8 mouse cellular contexts compared by ENCODE assay signal in genomic region chr8:111259408-111259741, GRCm38 (mm10). TPM values are rescaled to one million over a fixed set of nuclear protein-coding genes. Genes with fewer than 3 reads are reported as not detected.
DNase-seq lines count a peak whose midpoint lies in the region; ATAC-seq and TF ChIP-seq lines count a peak whose summit lies in the region.

No protein-coding gene starts in this region.

- no peaks in the 10 kb centered on the region for H3K27me3 ChIP-seq in liver, adult 2 months (ENCODE audit: control insufficient read depth, insufficient read depth, low read length)
- H3K27me3 ChIP-seq in embryonic facial prominence, embryonic 10.5 days (replicated peaks; ENCODE audit: low read depth, poor library complexity, severe bottlenecking), result no peaks in the 10 kb centered on the region; the same call in 1 of the 2 replicates
- no peaks in the 10 kb centered on the region for H3K27me3 ChIP-seq in intestine, embryonic 16.5 days (replicated peaks; ENCODE audit: control insufficient read depth, insufficient read depth, low read length)
- no peaks in the 10 kb centered on the region for H3K27me3 ChIP-seq in neural tube, embryonic 13.5 days

- no peaks in the 10 kb centered on the region for H3K36me3 ChIP-seq in liver, adult 2 months (ENCODE audit: control insufficient read depth, insufficient read depth, low read length)
- H3K36me3 ChIP-seq in embryonic facial prominence, embryonic 10.5 days (replicated peaks), result peaks cover 25% of the 10 kb centered on the region
- no peaks in the 10 kb centered on the region for H3K36me3 ChIP-seq in intestine, embryonic 16.5 days (ENCODE audit: control insufficient read depth, insufficient read depth, low read length)
- H3K36me3 ChIP-seq in neural tube, embryonic 13.5 days, result 0 out of 2 replicates have a peak, but pooled peaks cover 4% of the 10 kb centered on the region

- peak overlapping the region; percentile 33; the same call in 1 of the 2 replicates for H3K27ac ChIP-seq in liver, adult 2 months (replicated peaks; ENCODE audit: insufficient read depth, low read depth, low read length)
- peak overlapping the region; percentile 98 for H3K27ac ChIP-seq in embryonic facial prominence, embryonic 10.5 days (replicated peaks)
- H3K27ac ChIP-seq in intestine, embryonic 16.5 days (ENCODE audit: low read length), result peak overlapping the region; percentile 100
- H3K27ac ChIP-seq in neural tube, embryonic 13.5 days (replicated peaks), result peak overlapping the region; percentile 99

- no peak for DNase-seq in liver, adult 2 months (ENCODE audit: extremely low read depth, low read depth, low spot score)
- DNase-seq in liver, result no peak
- DNase-seq in embryonic facial prominence, embryonic 10.5 days (ENCODE audit: low spot score), result no peak
- no peak for DNase-seq in adrenal gland, adult (ENCODE audit: inconsistent age in 2 of 2, low spot score in 1 of 2)
- no peak for DNase-seq in frontal cortex, postnatal 36 days (ENCODE audit: low spot score in 2 of 2)
- DNase-seq in cerebellum, adult 18-20 months, result no peak

- peaks cover 15% of the 10 kb centered on the region; the same call in 1 of the 2 replicates for H3K79me2 ChIP-seq in liver, adult 2 months (ENCODE audit: control insufficient read depth, insufficient read depth, low read length)

- H3K4me1 ChIP-seq in liver, adult 2 months (ENCODE audit: control insufficient read depth, insufficient read depth, low read length), result no peaks in the 10 kb centered on the region
- H3K4me1 ChIP-seq in embryonic facial prominence, embryonic 10.5 days, result peaks cover 10% of the 10 kb centered on the region
- peaks cover 2% of the 10 kb centered on the region; the same call in 1 of the 2 replicates for H3K4me1 ChIP-seq in intestine, embryonic 16.5 days (ENCODE audit: control insufficient read depth, insufficient read depth, low read length)
- H3K4me1 ChIP-seq in neural tube, embryonic 13.5 days (replicated peaks), result peaks cover 14% of the 10 kb centered on the region

- H3K9ac ChIP-seq in liver, adult 2 months (ENCODE audit: low read depth, low read length), result peak overlapping the region; percentile 72
- peak overlapping the region; percentile 95 for H3K9ac ChIP-seq in intestine, embryonic 16.5 days (ENCODE audit: low read depth, low read length)
- H3K9ac ChIP-seq in neural tube, embryonic 13.5 days, result peak overlapping the region; percentile 96

- no peak for TF ChIP-seq POLR2A in liver, adult 2 months (IDR thresholded peaks at IDR 0.05; ENCODE audit: extremely low read depth, insufficient read depth, low read length)

- H3K9me3 ChIP-seq in embryonic facial prominence, embryonic 10.5 days, result no peaks in the 10 kb centered on the region
- no peaks in the 10 kb centered on the region for H3K9me3 ChIP-seq in intestine, embryonic 16.5 days (ENCODE audit: control insufficient read depth, low read length)
- H3K9me3 ChIP-seq in neural tube, embryonic 13.5 days, result no peaks in the 10 kb centered on the region

- no peak for TF ChIP-seq CTCF in liver, adult 2 months (IDR thresholded peaks at IDR 0.05; ENCODE audit: low read depth, low read length)

- peak overlapping the region; percentile 62 for H3K4me2 ChIP-seq in intestine, embryonic 16.5 days (ENCODE audit: low read depth, low read length)
- H3K4me2 ChIP-seq in neural tube, embryonic 13.5 days, result peak overlapping the region; percentile 66

- peak; percentile 39; the same call in 1 of the 2 replicates for ATAC-seq in intestine, embryonic 16.5 days
- ATAC-seq in neural tube, embryonic 13.5 days (ENCODE audit: low read depth), result 0 out of 2 replicates have a peak, but pooled peaks have one; percentile 4

- H3K4me3 ChIP-seq in liver, adult 2 months (ENCODE audit: insufficient read depth, low read depth, low read length), result peak overlapping the region; percentile 77
- peak overlapping the region; percentile 94 for H3K4me3 ChIP-seq in embryonic facial prominence, embryonic 10.5 days
- H3K4me3 ChIP-seq in intestine, embryonic 16.5 days (ENCODE audit: low read length), result peak overlapping the region; percentile 88
- peak overlapping the region; percentile 69 for H3K4me3 ChIP-seq in neural tube, embryonic 13.5 days

- WGBS in liver, adult 2 months, result 9% methylated on average over 13 of the region's 13 CpGs
- WGBS in embryonic facial prominence, embryonic 10.5 days, result 15% methylated on average over 13 of the region's 13 CpGs
- WGBS in intestine, embryonic 16.5 days, result 9% methylated on average over 13 of the region's 13 CpGs
- 12% methylated on average over 13 of the region's 13 CpGs for WGBS in neural tube, embryonic 13.5 days

RNA-seq across cellular contexts. Expression of gene Glg1, which starts 0.4 kb away (rescaled TPM):
- 13.5 and 18.1 TPM in 2 replicates for total RNA-seq in liver, adult 2 months (2014; rRNA removed)
- polyA plus RNA-seq in liver, adult 2 months (2012; rRNA removed), result 10.1 and 12.0 TPM in 2 replicates
- 62.0 and 65.0 TPM in 2 replicates for polyA plus RNA-seq in embryonic facial prominence, embryonic 10.5 days (2016; fragmentation: Nextera tagmentation; extraction: Ambion mirVana)
- 43.7 and 48.5 TPM in 2 replicates for polyA plus RNA-seq in intestine, embryonic 16.5 days (2015; fragmentation: Nextera tagmentation; extraction: Ambion mirVana)
- 69.5 and 83.4 TPM in 2 replicates for polyA plus RNA-seq in neural tube, embryonic 13.5 days (2015; fragmentation: Nextera tagmentation; extraction: Ambion mirVana)

RNA-seq across cellular contexts. Expression of gene Rfwd3, which starts 40.6 kb away (rescaled TPM):
- 12.2 and 14.0 TPM in 2 replicates for total RNA-seq in liver, adult 2 months (2014; rRNA removed)
- polyA plus RNA-seq in liver, adult 2 months (2012; rRNA removed), result 4.9 and 6.3 TPM in 2 replicates
- polyA plus RNA-seq in embryonic facial prominence, embryonic 10.5 days (2016; fragmentation: Nextera tagmentation; extraction: Ambion mirVana), result 97.9 and 109 TPM in 2 replicates
- 44.7 and 46.4 TPM in 2 replicates for polyA plus RNA-seq in intestine, embryonic 16.5 days (2015; fragmentation: Nextera tagmentation; extraction: Ambion mirVana)
- polyA plus RNA-seq in neural tube, embryonic 13.5 days (2015; fragmentation: Nextera tagmentation; extraction: Ambion mirVana), result 26.9 and 29.6 TPM in 2 replicates

Comparison
In these comparisons a context has a peak if more than half of its experiments do, and no peak if none do; other contexts are left out.
1. H3K27ac ChIP-seq: peak in every context shown above with its lines; median percentile 100 in intestine, embryonic 16.5 days; 99 in neural tube, embryonic 13.5 days; 98 in embryonic facial prominence, embryonic 10.5 days; 33 in liver, adult 2 months.